Mouse (Mus musculus): Measurements from ENCODE around the gene Gm28042. TPM values are rescaled to one million over a fixed set of nuclear protein-coding genes. Genes with fewer than 3 reads are reported as not detected.

Gm28042 gene
- 3.4 and 4.3 TPM in 2 replicates for polyA plus RNA-seq (2015; fragmentation: Nextera tagmentation; extraction: Ambion mirVana)

DNA sequence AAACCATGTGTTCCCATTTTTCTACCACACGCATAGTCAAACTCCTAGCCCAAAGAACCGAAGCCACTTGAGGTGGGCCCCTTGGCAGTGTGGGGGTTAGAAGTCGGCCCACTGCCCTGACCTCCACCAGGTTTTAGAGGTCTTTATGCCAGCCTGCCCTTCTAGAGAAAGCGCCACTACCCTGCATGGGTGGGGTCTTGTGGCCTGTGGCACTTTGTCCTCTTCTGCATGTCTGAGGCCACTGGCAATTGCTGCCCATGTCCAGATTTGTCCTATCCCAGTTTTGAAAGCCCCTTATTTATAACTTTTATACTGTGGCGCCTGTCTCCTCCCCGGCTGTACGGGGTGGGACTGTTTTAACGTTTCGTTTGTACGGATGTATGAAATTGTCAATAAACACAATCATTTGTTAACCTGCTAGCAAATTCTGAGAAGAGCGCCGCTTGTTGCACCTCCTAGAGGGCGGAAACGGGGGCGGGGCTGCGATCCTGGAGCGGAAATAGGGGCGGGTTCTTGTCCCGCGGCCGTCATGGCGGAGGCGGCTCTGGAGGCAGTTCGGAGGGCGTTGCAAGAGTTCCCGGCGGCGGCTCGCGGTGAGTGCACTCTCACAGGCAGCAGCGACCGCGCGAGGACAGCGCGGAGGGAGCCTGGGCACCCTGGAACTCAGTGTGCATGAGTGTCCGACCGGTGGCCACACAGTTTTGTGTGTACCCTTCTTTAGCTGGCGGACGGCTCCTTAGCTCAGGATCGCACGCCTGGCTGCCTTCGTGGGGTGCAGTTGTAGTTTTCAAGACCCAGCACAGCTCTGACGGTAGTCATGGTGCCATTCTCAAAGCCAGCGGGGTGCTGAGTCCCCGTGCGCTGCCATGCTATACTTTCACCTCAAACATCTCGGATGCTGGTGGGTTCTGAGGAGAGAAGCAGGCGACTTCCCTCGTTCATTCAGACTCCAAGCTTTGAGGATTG, at the start of gene Gm28042, which contains the start of gene Jmjd7:
Gene Gm28042, plus strand, starts transcription at position 510 of the 966 bp plus-strand sequence.
Gene Jmjd7, plus strand, starts transcription at position 500 of the 966 bp plus-strand sequence.
- Histone ChIP-seq H3K9me3 (no peaks in the 10 kb centered on the region), H3K27ac (peak within 1 kb of the TSS; percentile 91), H3K4me2 (replicated peaks) (peak within 1 kb of the TSS; percentile 80), H3K4me1 (peaks cover 13% of the 10 kb centered on the region), H3K27me3 (no peaks in the 10 kb centered on the region), H3K9ac (peak within 1 kb of the TSS; percentile 84), H3K36me3 (peaks cover 59% of the 10 kb centered on the region), H3K4me3 (peak within 1 kb of the TSS; percentile 65)
- ATAC-seq (ENCODE audit: low FRiP score, low read depth) = peak; percentile 92
- 5% methylated on average over 50 of the region's 50 CpGs for WGBS

GRCm38 (mm10) chr2:119980343-119980986, 46.8 kb upstream of the Gm28042 start:
- Histone ChIP-seq H3K36me3 (peaks cover 13% of the 10 kb centered on the region), H3K27me3 (no peaks in the 10 kb centered on the region), H3K4me1 (0 out of 2 replicates have a peak, but pooled peaks cover 3% of the 10 kb centered on the region), H3K9ac (no peak overlapping the region), H3K4me2 (replicated peaks) (no peak overlapping the region), H3K9me3 (no peaks in the 10 kb centered on the region), H3K27ac (no peak overlapping the region), H3K4me3 (no peak overlapping the region)
- peak; percentile 76 for ATAC-seq (ENCODE audit: low FRiP score, low read depth)
- WGBS = 43% methylated on average over 7 of the region's 7 CpGs

DNA sequence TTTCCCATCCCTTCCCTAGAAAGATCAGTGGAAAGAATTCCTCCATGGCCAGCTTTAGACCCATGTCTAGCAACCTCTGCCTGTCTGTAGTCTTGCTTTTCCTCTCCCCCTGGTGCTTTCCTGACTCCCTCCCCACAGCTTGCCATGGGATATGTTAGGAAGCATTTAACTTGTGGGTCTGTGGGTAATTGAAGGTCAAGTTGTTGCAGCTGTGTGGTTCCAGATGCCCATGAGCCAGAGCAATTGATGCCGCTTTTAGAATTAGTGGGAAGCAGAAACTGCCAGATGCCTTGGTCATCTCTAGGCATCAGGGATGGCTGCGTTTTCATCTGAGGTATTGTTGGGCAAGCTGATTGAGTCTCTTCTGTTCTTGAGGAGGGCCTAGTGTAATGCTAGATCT, 45.7 kb upstream of the Gm28042 start:
- H3K27ac ChIP-seq = no peak overlapping the region; the same call in 1 of the 2 replicates
- no peaks in the 10 kb centered on the region for H3K27me3 ChIP-seq
- WGBS = 63% methylated on average over 2 of the region's 2 CpGs
- 0 out of 2 replicates have a peak, but pooled peaks cover 3% of the 10 kb centered on the region for H3K4me1 ChIP-seq
- H3K9ac ChIP-seq = no peak overlapping the region
- H3K4me3 ChIP-seq = no peak overlapping the region
- no peak overlapping the region for H3K4me2 ChIP-seq (replicated peaks)
- peaks cover 13% of the 10 kb centered on the region for H3K36me3 ChIP-seq
- ATAC-seq (ENCODE audit: low FRiP score, low read depth) = no peak
- no peaks in the 10 kb centered on the region for H3K9me3 ChIP-seq

GRCm38 (mm10) chr2:119985871-119986270, 41.4 kb upstream of the Gm28042 start:
- Histone ChIP-seq H3K4me1 (0 out of 2 replicates have a peak, but pooled peaks cover 3% of the 10 kb centered on the region), H3K9ac (no peak overlapping the region), H3K4me3 (no peak overlapping the region), H3K9me3 (no peaks in the 10 kb centered on the region), H3K4me2 (replicated peaks) (no peak overlapping the region), H3K36me3 (peaks cover 13% of the 10 kb centered on the region), H3K27ac (no peak overlapping the region), H3K27me3 (no peaks in the 10 kb centered on the region)
- 64% methylated on average over 8 of the region's 8 CpGs for WGBS
- no peak for ATAC-seq (ENCODE audit: low FRiP score, low read depth)

GRCm38 (mm10) chr2:119986369-119986768, 40.9 kb upstream of the Gm28042 start:
- WGBS = 78% methylated on average over 6 of the region's 6 CpGs
- no peak for ATAC-seq (ENCODE audit: low FRiP score, low read depth)
- Histone ChIP-seq H3K27ac (no peak overlapping the region), H3K4me2 (replicated peaks) (no peak overlapping the region), H3K9ac (no peak overlapping the region), H3K9me3 (no peaks in the 10 kb centered on the region), H3K4me3 (no peak overlapping the region), H3K36me3 (peaks cover 10% of the 10 kb centered on the region), H3K4me1 (0 out of 2 replicates have a peak, but pooled peaks cover 3% of the 10 kb centered on the region), H3K27me3 (no peaks in the 10 kb centered on the region)

GRCm38 (mm10) chr2:119987441-119987840, 39.9 kb upstream of the Gm28042 start:
- 92% methylated on average over 2 of the region's 2 CpGs for WGBS
- H3K27me3 ChIP-seq = no peaks in the 10 kb centered on the region
- H3K27ac ChIP-seq = no peak overlapping the region
- H3K36me3 ChIP-seq = peaks cover 7% of the 10 kb centered on the region
- no peak for ATAC-seq (ENCODE audit: low FRiP score, low read depth)
- H3K9me3 ChIP-seq = no peaks in the 10 kb centered on the region
- H3K9ac ChIP-seq = no peak overlapping the region
- H3K4me3 ChIP-seq = no peak overlapping the region
- H3K4me1 ChIP-seq = no peaks in the 10 kb centered on the region
- no peak overlapping the region for H3K4me2 ChIP-seq (replicated peaks)

GRCm38 (mm10) chr2:119988952-119989351, 38.3 kb upstream of the Gm28042 start:
- H3K4me3 ChIP-seq = no peak overlapping the region
- H3K27me3 ChIP-seq = no peaks in the 10 kb centered on the region
- H3K4me1 ChIP-seq = peaks cover 3% of the 10 kb centered on the region; the same call in 1 of the 2 replicates
- H3K9ac ChIP-seq = no peak overlapping the region
- no peaks in the 10 kb centered on the region for H3K9me3 ChIP-seq
- H3K4me2 ChIP-seq (replicated peaks) = no peak overlapping the region
- peaks cover 5% of the 10 kb centered on the region; the same call in 1 of the 2 replicates for H3K36me3 ChIP-seq
- no peak overlapping the region for H3K27ac ChIP-seq
- 89% methylated on average over 4 of the region's 4 CpGs for WGBS
- ATAC-seq (ENCODE audit: low FRiP score, low read depth) = no peak

- no peak for ATAC-seq (ENCODE audit: low FRiP score, low read depth)
- Histone ChIP-seq H3K4me2 (replicated peaks) (no peak overlapping the region), H3K4me1 (peaks cover 20% of the 10 kb centered on the region), H3K4me3 (no peak overlapping the region), H3K9ac (no peak overlapping the region), H3K27ac (no peak overlapping the region), H3K36me3 (peaks cover 5% of the 10 kb centered on the region; the same call in 1 of the 2 replicates), H3K27me3 (no peaks in the 10 kb centered on the region), H3K9me3 (no peaks in the 10 kb centered on the region)
- WGBS = 83% methylated on average over 6 of the region's 6 CpGs
Measured at GRCm38 (mm10) chr2:119990881-119991280, 36.4 kb upstream of the Gm28042 start.

DNA sequence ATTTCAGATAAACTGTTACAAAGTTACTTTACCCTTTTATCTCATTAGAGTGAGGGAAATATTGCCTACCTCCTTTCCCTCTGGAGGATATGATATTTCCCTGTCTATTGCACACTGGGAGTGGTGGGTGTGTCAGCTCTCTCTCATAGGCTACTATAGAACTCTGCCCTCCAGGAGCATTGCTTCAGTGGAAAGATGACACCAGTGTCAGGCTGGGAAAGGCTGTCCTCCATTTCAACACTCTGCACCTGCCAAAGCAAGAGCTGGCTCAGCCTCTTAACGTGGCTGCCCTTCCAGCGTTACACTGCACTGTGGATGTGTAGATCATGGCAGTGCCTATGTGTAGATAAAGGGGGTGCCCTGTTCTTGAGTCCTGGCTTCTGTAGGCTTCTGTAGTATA, 34.9 kb upstream of the Gm28042 start:
- peaks cover 5% of the 10 kb centered on the region; the same call in 1 of the 2 replicates for H3K36me3 ChIP-seq
- no peak overlapping the region for H3K9ac ChIP-seq
- no peak overlapping the region for H3K4me2 ChIP-seq (replicated peaks)
- 77% methylated on average over 2 of the region's 2 CpGs for WGBS
- no peaks in the 10 kb centered on the region for H3K27me3 ChIP-seq
- no peaks in the 10 kb centered on the region for H3K9me3 ChIP-seq
- H3K27ac ChIP-seq = no peak overlapping the region
- no peak overlapping the region for H3K4me3 ChIP-seq
- H3K4me1 ChIP-seq = peaks cover 35% of the 10 kb centered on the region
- ATAC-seq (ENCODE audit: low FRiP score, low read depth) = no peak

DNA sequence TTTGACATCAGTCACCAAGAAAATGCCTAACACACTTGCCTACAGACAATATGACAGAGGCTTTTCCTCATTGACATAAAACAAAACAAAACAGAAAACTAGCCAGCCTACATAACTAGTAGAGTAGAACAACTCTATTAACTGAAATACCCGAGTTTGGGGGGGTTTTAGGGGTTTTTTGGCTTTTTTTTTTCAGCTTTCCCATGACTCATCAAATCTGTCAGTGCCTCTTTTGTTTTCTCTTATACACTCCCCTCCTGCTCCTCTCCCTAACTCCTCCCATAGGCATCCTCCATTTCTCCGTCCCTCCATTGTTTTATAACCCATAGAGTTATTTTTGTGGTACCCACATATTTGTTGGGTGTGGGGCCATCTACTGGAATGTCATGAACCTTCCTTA, 33.8 kb upstream of the Gm28042 start:
- WGBS = 60% methylated on average over 2 of the region's 2 CpGs
- no peak overlapping the region for H3K4me3 ChIP-seq
- no peak overlapping the region for H3K4me2 ChIP-seq (replicated peaks)
- no peak overlapping the region for H3K27ac ChIP-seq
- H3K36me3 ChIP-seq = peaks cover 12% of the 10 kb centered on the region
- H3K9me3 ChIP-seq = no peaks in the 10 kb centered on the region
- no peak for ATAC-seq (ENCODE audit: low FRiP score, low read depth)
- no peak overlapping the region for H3K9ac ChIP-seq
- peaks cover 42% of the 10 kb centered on the region for H3K4me1 ChIP-seq
- no peaks in the 10 kb centered on the region for H3K27me3 ChIP-seq

DNA sequence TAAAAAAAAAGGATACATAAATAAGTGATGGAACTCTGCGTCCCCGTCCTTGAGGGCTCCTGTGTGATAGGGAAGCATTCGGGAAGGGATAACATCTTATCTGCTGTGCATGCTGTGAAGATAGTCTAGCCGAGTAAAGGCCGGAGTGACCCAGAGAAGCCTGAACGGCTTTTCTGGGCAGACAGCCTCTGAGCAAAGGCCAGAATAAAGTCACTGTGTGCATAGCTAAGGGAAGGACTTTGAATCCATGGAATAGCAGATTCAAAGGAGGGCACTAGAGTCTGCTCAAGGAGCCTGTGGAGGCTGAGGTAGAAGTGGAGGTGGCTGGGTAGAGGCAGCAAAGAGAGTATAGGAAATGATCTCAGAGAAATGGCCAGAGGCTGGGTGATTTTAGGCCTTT, 32.5 kb upstream of the Gm28042 start:
- H3K36me3 ChIP-seq = peaks cover 19% of the 10 kb centered on the region
- H3K4me3 ChIP-seq = no peak overlapping the region
- ATAC-seq (ENCODE audit: low FRiP score, low read depth) = no peak
- peaks cover 42% of the 10 kb centered on the region for H3K4me1 ChIP-seq
- H3K27me3 ChIP-seq = no peaks in the 10 kb centered on the region
- H3K27ac ChIP-seq = peak overlapping the region; percentile 96
- 84% methylated on average over 6 of the region's 6 CpGs for WGBS
- no peak overlapping the region for H3K9ac ChIP-seq
- H3K4me2 ChIP-seq (replicated peaks) = peak overlapping the region; percentile 41; the same call in 1 of the 2 replicates
- H3K9me3 ChIP-seq = no peaks in the 10 kb centered on the region
